Mouse (Mus musculus): Measurements from ENCODE around the gene Myl10.

DNA sequence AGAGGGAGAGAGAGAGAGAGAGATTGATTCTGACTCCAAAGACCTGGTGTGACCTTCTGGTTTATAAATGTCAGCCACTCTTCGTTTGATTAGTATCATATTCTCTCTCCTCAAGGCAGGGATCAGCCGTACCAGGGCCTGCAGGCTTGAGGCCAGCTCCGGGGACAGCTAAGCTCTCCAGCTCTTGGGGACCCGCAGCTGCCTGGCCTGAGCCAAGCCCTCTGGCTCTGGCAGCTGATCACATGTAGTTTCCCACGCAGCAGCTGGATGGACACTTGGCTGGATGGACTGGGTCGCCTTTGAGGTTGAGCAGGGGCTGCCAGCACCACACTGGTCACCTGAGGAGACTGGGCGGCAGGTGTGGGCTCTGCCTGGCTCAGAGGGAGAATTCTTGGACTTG is 5.4 kb upstream of the Myl10 start:
- TF ChIP-seq CTCF (IDR thresholded peaks at IDR 0.05; ENCODE audit: insufficient read depth, low read length), result no peak
- no peak for TF ChIP-seq POLR2A (IDR thresholded peaks at IDR 0.05; ENCODE audit: borderline replicate concordance, extremely low read depth, low read depth, low read length)
